Mouse (Mus musculus) E14TG2a.4 (cell line): ENCODE results near the gene Ifi211.
"Not testable (repeated sequence)": the region's sequence is repeated elsewhere in the genome, so short reads cannot be mapped to it uniquely, and the experiment has no call there.

Experiments
- CTCF ChIP-seq: conservative IDR thresholded peaks from 2 replicates; pipeline ENCODE4 v1.5.1; 2014; ENCODE audit warnings: low read length
- NANOG ChIP-seq: IDR thresholded peaks from 2 replicates; pipeline ENCODE4 v1.6.1; 2014; ENCODE audit warnings: borderline replicate concordance, low read length, mixed read lengths
- POU5F1 ChIP-seq: IDR thresholded peaks from 2 replicates; pipeline ENCODE4 v1.6.1; 2014; ENCODE audit warnings: low read length, borderline replicate concordance

DNA sequence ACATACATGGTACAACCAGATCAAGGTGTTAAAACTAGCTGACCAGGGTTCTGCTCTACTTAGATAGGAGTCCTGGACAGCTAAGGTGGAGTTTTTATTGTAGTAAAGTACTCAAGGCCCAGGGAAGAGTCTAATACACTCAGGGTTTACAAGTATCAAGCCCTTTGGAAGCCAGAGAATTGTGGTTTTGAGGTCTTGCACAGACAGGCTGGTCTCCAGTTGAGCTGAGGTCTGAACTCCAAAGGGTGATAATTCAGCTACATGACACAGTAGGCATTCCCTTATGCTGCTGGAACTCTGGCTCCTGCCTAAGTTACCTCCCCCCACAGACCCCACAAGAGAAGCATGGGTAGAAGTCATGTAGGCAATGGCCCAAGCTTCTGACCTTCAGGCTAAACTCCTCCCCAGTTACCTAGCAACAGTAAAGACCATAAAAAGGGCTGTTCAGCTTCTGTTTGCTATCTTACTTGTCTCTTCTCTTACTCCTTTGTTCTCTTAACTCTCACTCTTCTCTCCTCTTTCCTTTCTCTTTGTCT lies 478 bp upstream of the Ifi211 start:
- TF ChIP-seq CTCF, NANOG, POU5F1: not testable (repeated sequence)
